Mouse (Mus musculus) left cerebral cortex, adult 11 months (tissue): ENCODE data around the gene Cops2.

Source experiments
- DNase-seq: peaks from one replicate; pipeline ENCODE4 v3.0.0; 2022; ENCODE audit warnings: low spot score

Cops2 gene

DNA sequence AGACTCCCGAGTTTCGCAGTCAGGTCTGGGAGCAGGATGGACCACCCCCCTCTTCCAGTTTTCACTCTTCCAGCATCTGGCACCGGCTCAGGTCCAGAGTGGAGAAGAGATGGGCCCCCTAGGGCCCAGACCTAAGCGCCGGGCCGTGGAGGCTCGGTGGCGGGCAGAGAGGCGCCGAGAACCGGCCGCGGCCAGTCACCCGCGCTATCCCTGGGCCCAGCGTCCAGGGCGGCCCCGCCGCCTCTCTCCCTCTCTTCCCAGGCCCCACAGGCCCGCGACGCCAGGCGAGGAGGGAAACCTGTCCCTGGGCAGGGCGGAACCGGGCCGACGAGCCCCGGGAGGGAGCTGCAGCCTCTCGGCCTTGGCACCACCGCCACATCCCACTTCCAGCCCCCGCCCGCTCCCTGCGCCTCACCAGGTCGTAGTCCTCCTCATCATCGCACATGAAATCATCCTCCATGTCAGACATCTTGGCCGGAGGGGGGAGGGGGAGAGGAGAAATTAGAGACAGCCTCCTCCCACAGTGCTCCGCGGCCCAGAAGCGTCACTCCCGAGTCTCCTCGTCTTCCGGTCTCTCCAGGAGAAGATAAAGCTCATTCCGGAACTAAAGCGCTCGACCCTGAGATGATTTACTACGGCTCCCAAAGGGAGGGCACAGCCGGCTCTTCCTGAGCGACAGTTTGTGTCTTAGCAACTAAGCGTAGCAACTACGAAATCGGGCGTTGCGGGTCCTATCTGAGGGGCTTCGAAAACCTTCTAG is at the start of gene Cops2, which contains the start of gene Galk2:
Gene Cops2 (minus strand): TSS at position 619 of the 760 bp plus-strand sequence.
Gene Galk2 (plus strand): TSS at position 589 of the 760 bp plus-strand sequence.
- peak; percentile 93 for DNase-seq

DNA sequence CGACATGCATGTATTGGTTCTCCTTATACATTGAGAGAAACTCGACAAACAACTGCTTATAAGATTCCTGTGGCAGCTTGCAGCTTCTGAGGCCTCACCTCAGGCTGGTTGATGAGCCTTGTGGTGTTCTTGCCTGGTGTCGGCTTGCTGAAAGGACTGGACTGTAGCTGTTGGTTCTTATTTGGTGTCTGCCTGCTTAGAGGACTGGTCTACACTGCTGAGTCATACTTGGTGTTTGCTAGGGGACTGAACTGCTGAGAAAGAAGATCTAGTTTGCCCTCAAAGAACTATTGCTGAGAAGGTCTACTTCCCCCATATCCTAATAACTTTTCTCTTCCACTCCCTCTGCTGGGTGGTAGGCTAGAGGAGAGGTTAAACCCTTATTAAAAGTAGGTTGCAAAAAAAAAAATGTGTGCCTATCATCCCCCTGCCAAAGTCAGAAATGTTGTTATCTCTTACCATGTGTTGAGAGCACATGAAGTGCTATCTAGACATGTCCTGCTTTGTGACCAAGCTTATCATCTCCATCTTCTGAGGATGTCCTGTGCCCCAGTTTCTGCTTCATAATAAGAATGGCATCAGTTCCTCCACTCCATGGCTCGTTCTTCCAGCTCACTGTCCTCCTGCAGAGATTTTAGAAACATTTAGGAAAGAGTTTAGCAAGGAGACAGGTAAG is 48.8 kb upstream of the Cops2 start:
- no peak for DNase-seq

GRCm38 (mm10) chr2:125906407-125907066 is 47.6 kb upstream of the Cops2 start:
- no peak for DNase-seq

- DNase-seq, result no peak
These were observed 42.5 kb upstream of the Cops2 start for GRCm38 (mm10) chr2:125901426-125901825.

- DNase-seq, result no peak
These were observed 42.0 kb upstream of the Cops2 start for GRCm38 (mm10) chr2:125900797-125901410.

DNA sequence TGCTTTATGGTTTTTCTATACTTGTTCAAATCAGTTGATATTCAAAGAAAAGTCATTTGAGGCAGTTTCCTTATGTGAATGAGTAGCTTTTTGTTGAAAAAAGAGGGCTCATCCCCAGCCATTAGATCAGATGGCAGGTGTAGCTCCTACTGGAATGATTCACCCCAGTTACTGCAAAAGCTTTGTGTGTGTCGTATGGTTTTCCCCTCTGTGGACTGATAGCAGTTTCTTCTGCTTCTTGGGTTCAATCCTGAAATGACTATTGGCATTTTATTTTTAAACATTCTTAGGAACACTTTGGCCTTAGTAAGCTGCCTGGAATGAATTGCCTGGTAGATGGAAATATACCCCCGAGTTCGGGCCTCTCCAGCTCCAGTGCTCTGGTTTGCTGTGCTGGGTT is 37.4 kb upstream of the Cops2 start:
- DNase-seq, result no peak

DNA sequence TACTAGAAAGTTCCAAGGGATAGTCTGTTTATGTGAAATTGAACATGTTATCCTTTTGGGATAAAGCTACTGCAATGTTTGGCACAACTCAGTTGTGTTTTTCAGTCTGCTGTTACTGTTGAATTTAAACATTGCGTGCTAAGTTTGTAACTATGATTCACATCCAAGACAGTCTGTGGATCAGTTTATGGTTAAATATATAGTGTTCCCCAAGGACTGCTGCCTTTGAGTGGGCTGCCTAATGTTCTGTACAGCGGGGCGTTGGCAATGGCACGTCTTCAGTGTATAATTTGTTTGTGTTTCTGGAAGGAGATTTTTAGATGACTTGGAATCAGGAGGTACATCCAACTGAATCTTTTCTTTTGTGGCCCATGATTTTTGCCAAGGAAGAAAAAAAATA is 36.2 kb upstream of the Cops2 start:
- no peak for DNase-seq

DNA sequence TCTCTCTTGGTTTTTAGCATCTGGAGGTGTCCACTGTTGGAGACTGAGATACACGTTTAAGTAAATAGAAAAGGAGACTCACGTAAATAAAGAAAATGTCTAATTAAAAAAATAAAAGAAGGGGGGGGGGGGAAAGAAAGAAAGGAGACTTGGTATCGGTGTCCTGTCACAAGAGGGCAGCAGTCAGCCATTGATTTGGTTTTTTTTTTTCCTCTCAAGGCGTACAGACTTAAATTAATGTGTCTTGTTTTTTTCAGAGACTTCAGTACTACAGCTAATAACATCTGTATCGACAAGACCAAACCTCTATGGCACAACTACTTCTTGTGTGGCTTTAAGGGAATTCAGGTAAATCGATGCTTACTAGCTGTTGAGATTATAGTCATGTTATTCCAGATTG is 34.2 kb upstream of the Cops2 start:
- no peak for DNase-seq

DNA sequence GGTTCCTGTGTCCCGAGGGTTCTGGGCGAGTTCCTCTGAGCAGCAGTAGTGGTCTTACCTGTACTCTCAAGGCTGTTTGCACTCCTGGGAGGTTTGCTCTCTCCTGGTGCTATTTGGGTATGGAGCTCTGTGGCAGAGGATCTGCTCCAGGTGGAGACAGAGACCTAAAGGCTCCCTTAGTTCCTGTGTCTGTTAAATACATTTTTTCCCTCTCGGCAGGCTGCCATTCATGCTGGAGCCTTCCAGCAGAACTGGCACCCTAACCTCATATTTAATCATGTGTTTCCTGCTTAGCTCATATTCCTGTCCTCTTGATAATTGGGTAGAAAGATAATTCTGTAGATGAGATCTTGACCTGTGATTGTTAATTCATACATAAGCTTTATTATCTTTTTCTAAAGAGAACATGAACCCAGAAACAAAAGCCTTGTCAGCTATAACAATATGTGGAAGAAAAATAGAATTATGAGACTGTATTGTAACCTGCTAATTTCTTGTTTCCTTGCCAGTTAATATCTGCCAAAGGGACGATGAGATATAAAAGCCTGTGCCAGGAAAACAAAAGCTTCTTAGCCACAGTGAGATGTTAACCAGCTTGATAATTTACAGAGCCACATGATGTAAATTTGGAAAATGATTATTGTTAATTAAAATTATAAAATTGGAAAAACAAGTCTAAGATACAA is 27.1 kb upstream of the Cops2 start:
- DNase-seq, result no peak

GRCm38 (mm10) chr2:125870159-125870558 is 11.2 kb upstream of the Cops2 start:
- DNase-seq, result no peak

DNA sequence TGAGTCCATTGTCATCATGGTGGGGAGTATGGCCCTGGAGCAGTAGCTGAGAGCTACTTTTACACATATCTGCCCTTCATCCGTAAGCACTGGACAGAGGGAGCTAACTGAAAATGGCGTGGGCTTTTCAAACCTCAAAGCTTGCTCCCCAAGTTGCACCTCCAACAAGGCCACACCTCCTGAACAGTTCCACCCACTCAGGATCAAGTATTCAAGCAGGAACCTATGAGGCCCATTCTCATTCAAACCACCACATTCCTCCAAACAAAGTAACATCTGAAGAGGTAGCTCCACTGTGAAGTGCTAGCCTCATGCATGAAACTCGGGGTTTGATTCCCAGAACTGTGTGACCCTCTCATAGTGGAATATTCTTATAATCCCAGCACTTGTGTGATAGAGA is 9.4 kb upstream of the Cops2 start:
- no peak for DNase-seq

GRCm38 (mm10) chr2:125866058-125866740 is 7.3 kb upstream of the Cops2 start:
- peak; percentile 33 for DNase-seq

DNA sequence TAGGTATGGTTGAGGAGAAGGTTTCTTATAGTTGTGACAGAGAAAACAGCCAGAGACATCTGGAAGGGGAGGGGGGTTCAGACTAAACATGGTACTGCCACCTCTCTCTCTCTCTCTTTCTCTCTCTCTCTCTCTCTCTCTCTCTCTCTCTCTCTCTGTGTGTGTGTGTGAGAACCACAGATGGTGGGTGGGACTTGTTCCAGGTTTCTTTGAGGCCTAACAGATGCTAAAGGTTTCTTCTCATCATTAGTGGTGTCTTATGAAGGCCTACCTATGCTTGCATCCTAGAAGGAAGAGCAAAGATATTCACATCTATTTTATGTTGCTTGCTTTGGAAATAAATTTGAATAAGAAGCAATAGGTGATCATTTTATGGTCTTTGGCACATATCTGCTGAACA is 6.6 kb upstream of the Cops2 start:
- DNase-seq, result no peak

DNA sequence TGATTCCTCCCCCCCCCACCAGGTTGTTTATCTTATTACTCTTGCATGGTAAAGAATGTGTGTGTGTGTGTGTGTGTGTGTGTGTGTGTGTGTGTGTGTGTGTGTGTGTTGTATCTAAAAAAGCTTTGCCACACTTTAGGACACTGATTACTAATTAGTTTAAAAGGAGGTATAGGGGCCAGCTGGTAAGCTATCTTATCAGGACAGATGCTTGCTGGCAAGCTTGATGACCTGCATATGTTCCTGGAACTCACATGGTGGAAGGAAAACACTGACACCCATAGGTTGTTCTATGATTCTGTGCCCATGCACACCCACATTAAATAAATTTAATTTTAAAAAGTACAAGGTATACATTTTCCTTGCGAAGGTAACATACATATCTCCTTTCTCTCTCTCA is 5.6 kb upstream of the Cops2 start:
- DNase-seq, result no peak

DNA sequence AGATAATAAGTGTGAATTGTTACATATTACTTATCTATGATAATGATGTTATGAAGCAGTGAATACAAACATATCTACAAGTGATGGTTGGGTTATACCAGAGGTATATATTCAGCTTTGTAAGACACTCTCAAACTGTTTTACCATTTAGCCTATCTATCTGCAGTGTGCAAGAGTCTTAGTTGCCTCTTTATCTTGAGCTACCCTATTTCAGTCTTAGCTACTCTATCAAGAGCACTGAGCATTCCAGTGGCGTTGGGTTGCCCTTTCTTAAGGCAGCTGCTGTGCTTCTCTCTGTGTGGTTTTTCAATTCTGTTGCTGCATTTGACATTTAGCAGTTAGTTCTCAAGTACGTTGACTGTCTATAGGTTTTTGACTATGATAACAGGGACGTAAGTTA is 4.9 kb upstream of the Cops2 start:
- DNase-seq, result no peak

GRCm38 (mm10) chr2:125857707-125858106 is 1.2 kb downstream of the Cops2 start:
- DNase-seq, result no peak

- no peak for DNase-seq
These were observed 7.7 kb downstream of the Cops2 start for GRCm38 (mm10) chr2:125851237-125851636.

DNA sequence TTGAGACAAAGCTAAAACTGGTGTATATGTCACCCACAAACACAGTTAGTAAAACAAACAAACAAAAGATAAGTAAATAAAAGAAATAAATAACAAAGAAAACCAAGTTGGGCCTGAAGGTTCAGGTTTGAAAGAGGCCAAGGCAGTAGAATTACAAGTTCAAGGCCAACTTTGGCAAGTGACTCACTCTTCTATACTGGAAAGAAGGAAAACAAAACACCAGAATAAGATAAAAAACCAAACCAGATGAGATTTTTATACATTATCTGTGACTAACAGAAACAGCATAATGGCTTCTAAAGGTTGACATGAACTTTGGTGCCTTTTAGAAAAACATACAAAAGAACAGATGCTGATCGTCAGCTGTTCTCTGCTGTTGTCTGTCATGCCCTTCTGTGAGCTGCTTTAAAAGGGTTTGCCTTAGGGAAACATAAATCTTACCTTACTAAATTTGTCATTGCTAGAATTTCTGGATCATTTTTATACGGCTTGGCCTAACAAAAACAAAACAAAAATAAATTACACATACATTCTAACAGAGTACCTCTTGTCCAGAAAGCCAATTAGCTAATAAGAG is 20.1 kb downstream of the Cops2 start:
- DNase-seq, result no peak

DNA sequence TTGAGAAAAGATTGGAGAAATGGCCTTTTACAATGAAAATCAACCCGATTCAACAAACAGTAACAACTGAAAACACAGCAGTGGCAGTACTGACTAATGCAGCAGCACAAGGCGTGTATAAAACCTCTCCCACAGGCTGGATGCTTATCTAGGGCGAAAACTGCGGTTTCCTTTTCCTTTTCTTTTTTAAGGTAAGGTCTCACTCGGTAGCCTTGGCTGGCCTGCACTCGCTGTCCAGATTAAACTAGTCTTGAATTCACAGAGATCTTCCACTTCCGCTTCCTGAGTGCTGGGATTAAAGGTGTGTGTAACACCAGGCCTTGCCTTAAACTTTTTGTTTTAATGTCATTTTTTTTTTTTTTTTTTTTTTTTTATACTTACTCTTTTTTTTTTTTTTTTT is 20.8 kb downstream of the Cops2 start:
- DNase-seq, result no peak

GRCm38 (mm10) chr2:125829924-125830323 is 29.0 kb downstream of the Cops2 start:
- DNase-seq, result no peak

DNA sequence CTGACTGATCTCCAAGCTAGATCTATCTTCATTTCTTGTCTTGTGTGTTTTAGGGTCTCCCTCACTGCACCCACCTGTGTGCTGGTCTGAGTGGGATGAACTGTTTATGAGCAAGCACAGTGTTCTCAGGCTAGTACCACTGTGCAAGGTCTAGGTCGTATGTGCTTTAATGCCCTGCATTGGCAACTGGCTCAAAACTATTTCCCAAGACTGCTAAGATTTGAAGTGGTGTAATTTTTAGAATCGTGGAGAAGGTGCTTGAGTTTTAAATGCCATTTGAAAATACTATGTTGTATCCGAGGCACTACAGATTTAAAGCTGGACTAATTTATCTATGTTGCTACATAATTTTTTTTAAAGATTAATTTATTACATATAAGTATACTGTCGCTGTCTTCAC is 31.0 kb downstream of the Cops2 start:
- no peak for DNase-seq
